Mouse (Mus musculus) mouse embryonic stem cell (cell line): ENCODE measurements around the gene Vegfc.

ENCODE experiments used
- in situ Hi-C, 2 experiments: fragments of 300-500 bp; cut with MboI; formaldehyde crosslinking; loops; 1 replicate in 1 of 2; 3 replicates in 1 of 2; pipeline ENCODE4 v1.14.3; 2019 to 2020; ENCODE audit warnings: low sequenced_read_pairs in 2 of 2, low pct_unique_long_range_greater_than_20kb in 1 of 2, mixed read lengths in 1 of 2; ENCODE audit not compliant: unreplicated experiment in 1 of 2

The Vegfc gene

DNA sequence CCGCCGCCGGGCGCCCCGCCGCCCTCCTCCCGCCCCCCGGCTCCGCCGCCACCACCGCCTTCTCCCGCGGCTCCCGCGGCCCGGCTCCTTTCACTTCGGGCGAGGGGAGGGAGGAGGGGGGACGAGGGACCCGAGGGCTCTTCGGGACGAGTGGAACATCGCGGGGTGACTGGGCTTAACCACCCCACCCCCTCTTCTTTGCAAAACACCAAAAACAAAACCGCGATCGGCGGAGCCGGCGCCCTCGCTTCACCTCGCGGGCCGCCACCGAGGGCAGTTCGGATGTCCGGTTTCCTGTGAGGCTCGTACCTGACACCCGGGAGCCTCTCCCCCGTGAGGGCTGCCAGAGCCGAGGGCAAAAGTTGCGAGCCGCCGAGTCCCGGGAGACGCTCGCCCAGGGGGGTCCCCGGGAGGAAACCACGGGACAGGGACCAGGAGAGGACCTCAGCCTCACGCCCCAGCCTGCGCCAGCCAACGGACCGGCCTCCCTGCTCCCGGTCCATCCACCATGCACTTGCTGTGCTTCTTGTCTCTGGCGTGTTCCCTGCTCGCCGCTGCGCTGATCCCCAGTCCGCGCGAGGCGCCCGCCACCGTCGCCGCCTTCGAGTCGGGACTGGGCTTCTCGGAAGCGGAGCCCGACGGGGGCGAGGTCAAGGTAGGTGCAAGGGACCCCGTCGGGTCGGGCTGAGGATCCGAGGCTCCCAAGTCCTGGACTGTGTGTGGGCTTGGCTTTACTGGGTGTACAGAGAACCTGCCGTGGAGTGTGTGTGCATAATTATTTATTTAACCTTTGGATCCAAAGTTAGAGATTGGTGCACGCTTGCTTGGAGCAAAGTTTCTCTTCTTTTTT lies at the start of gene Vegfc:
Vegfc (plus strand) TSS at position 336 of the 850 bp plus-strand sequence.
- in situ Hi-C loops, result no loop called here

DNA sequence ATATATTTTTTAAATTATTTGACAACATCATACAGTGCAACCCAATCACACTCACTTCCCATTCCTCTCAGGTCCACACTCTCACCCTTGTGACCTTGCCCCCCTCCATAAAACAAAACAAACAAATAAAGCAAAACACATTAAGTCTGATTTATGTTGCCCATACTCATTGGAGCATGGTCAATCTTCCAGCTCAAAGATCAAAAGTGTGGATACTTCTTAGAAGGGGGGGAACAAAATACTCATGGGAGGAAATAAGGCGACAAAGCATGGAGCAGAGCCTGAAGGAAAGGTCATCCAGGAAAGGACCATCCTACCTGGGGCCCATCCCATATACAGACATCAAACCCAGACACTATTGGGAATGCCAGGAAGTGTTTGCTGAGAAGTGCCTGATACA lies 42.8 kb upstream of the Vegfc start:
- in situ Hi-C loops, result no loop called here

DNA sequence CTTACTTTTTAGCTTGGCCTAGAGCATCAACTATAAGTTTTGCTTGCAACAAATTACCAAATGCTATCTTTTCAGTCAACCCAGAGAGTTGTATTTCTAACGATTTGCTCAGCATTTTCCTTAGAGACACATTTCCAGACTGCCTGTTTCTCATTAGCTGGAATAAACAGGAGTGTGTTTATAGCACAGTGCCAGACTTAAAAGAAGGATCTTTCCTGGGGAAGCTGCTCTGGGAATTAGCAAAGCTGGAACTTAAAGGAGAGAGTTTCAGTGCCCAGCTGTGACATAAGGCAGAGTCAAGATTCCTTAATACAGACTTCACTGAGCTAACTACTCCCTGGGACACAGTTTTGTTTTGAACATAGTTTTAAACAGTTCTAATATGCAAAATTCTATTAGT lies 34.8 kb upstream of the Vegfc start:
- in situ Hi-C loops, result no loop called here

GRCm38 (mm10) chr8:54043468-54043867 lies 33.9 kb upstream of the Vegfc start:
- in situ Hi-C loops, result no loop called here

DNA sequence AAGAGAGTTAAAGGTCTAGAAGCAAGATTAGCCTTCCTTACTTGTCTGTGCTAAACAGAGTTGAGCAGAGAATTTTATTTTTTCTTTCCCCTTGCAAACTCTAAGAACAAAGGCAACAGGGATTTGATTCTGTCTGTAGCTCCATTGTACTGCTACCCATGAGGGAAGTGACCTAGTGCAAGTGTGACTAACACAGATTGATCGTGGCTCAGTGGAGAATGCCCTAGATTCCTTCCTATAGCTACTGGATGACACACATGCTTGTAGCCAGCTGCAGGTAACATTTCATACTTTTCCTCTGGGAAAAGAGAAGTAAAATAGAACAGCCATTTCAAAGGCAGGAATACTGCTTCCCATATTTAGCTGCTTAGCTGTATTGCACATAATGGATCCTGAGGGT lies 24.2 kb upstream of the Vegfc start:
- in situ Hi-C loops, result no loop called here

DNA sequence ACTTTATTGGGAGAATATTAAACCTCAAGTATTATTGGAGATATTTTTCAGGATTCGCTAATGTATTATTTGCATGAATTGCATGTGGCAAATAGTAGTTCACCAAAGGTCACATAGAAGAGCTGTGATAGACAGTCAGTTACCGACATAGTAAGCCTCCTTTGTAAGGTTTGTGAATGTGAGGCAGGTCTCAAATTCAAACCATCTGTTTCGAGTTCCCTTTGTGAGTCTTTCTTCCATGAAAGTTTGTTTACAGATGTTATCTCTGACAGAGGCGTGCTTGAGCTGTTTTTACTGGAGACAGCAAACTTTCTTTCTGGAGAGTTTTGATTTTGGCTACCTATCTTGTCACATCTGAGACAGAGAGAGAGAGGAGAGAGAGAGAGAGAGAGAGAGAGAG lies 11.9 kb upstream of the Vegfc start:
- in situ Hi-C loops, result no loop called here

DNA sequence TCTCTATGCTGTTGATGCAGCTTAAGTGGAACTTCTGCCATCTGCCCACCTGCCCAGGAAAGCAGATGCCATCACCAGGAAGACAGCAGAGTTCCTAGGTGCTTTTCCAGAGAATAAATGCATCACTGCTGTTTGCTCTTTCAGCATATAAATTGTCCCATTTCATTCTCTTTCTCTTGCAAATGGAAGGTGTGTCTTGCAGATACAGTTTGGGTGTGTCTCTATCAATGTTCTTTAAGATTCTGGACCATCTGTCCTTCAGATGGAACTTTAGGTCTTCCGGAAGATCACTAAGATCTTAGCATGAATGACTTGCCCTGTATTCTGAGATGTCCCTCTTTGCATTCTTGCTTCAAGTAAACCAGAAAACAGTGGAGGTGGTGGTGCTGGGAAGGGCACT lies 1.1 kb upstream of the Vegfc start:
- in situ Hi-C loops, result no loop called here

GRCm38 (mm10) chr8:54076791-54077270 lies 575 bp upstream of the Vegfc start:
- in situ Hi-C loops, result no loop called here

DNA sequence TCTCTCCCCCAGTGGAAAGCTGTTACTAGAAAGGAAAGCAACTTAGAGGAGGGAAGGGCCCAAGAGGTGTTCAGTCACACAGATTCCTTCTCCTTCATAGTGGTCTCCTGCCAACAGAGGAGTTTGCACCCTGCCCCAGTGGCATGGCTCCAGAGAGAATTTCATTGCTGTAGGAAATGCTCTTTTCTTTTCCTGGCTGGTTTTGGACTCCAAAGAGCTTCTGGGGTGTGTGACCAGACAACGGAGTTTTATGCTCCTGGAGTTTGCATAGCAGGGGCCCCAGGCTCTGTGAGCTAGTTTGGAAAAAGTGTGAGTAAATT lies 675 bp downstream of the Vegfc start:
- in situ Hi-C loops, result no loop called here

DNA sequence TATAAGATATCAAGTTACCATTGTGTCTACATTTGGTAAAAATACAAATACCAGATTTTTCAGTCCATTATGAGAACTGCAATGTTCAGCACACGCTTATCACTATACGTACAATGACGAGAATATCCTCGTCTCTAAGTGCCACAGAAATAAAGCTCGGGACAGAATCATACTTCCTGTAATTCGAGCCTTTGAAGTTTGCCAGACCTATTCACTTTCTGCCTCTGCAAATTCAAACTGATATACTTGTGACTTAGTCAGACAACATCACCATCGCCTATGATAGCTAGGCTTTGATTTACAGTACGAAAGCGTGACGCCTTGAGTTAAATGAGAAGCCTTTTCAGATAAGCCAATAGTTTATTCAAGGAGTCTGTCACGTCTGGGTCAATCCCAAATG lies 1.6 kb downstream of the Vegfc start:
- in situ Hi-C loops, result no loop called here

GRCm38 (mm10) chr8:54079601-54080000 lies 2.2 kb downstream of the Vegfc start:
- in situ Hi-C loops, result no loop called here

DNA sequence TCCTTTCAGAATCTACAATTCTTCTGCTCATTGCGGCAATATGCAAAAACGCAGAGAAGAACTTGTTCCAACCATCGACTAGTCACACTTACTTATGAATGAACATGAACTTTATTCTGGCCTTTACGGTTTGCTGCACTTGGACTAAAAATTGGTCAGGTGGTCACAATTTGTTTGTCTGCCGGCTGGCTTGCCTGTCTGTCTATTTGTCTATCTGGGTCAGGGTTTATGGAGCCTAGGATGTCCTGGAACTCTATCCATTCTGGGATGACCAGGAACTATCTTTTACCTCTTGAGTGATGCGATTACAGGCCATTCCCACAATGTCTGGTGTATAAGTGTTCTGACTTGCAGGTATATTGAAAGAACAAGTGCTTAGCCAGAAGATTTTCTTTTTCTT lies 8.5 kb downstream of the Vegfc start:
- in situ Hi-C loops, result no loop called here

DNA sequence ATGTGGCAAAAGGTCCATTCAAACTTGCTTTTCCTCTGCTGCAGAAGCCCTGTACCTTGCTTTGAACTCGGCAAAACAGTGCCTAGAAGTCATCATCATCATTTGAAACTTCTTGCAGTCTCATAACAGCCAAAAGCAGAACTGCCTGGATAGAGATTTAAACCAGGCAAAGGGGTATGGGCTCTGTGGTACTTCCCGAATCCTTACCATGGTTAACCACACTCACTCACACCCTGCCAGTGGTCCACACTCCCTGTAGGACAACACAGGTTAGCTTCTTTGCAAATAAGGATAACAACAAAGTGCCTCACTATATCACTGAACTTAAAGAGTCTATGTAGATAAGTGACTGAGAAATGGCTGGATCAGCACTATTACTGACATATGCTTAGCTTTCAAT lies 9.7 kb downstream of the Vegfc start:
- in situ Hi-C loops, result no loop called here

DNA sequence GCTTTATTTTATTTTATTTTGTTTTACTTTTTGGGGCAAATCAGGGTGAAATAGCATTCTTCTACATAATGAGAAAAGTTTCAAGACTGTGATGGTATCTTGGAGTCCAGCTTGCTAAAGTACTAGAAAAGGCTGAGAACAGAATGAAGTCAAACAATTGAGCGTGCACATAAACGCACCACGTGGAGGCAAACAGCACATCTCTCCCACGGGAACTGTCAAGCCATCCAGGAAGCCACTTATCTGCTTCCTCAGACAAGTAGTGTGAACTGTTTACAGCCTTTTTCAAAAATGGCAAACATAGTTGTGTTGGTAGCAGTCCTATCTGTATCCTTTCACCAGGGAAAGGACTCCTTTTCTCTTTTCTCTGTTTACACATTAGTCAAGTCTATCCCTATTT lies 11.8 kb downstream of the Vegfc start:
- in situ Hi-C loops, result no loop called here

DNA sequence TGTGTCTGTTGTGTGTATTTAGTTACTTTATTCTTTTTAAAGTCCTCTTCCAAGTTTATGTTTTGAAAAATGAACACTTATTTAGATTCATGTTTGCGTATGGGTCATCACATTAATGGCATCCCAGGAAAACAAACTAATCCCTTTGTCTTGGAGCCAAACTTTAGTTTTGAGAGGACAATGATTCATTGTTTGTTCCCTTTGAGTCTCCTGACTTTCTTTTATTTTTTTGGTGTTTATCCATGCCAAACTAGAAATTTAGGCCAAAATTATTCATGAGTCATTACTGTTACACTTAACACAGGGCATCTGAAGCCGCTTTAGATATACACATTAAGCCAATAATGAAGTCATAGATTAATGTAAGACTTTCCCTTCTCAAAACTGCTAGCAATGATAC lies 12.5 kb downstream of the Vegfc start:
- in situ Hi-C loops, result no loop called here

GRCm38 (mm10) chr8:54100058-54100457 lies 22.7 kb downstream of the Vegfc start:
- in situ Hi-C loops, result no loop called here

GRCm38 (mm10) chr8:54114581-54114980 lies 37.2 kb downstream of the Vegfc start:
- in situ Hi-C loops, result no loop called here

DNA sequence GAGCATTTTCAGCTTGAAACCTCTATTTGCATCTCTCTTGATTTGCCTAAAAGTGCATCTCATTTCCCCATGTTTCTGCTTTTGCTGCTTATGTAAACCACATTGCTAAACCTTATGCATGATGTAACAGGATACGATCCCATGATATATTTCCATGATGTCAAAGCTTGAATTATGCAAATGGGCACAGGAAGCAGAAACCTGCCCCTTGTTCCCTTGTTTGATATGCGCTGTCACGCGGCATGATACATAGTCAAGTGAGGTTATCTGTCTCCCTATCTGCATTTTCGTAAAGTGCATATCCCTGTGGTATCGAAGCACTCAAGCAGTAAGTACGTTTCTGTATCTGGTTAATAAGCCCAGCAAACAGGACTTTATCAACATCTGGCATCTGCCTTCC lies 42.7 kb downstream of the Vegfc start:
- in situ Hi-C loops, result no loop called here

DNA sequence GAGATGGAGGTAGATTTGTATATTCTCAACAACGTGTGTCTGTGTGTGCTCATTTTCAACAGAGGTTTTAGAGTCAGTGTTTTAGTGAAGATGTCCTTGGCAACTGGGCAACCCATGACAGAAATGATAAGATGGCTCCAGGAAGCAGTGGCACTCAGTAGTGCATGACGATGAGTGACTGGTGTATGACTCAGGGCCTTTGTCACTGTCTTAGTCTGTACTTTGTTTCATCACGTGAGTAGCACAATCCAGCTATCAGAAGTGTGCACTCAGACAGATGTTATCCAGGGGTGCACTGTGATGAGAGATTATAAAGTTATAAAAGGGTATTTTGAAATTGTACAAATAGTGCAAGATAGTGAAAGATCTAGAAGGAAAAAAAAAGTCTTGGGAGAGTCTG lies 44.5 kb downstream of the Vegfc start:
- in situ Hi-C loops, result no loop called here

- in situ Hi-C loops, result no loop called here
These were observed 44.9 kb downstream of the Vegfc start for GRCm38 (mm10) chr8:54122345-54122744.

DNA sequence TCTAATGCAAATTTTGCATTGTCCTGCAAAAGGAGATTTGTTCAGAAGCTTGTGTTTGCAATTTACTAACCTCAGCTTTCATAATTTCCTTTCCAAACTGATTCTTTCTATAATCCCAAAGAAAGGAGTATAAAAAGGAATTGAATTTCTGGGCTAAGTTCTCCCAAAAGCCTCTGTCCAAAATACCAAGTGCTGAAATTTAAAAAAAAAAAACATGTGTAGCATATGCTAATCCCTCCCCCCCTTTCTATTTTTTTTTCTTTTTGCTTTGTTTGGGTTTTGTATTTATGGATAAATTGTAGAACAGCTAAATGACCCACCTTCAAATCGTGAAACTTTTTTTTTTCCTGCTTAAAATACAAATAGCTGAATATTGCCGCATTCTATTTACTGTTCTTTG lies 53.2 kb downstream of the Vegfc start:
- in situ Hi-C loops, result no loop called here
